Mouse (Mus musculus) forebrain, embryonic 10.5 days (tissue): Measurements from ENCODE around the gene Kat2a. TPM values are rescaled to one million over a fixed set of nuclear protein-coding genes. Genes with fewer than 3 reads are reported as not detected.
A peak's percentile ranks its signal among the peaks of the same experiment; 100 is the strongest.

Experiments
- DNase-seq: peaks from one replicate; pipeline ENCODE4 v3.0.0-alpha.2; 2017; ENCODE audit warnings: low spot score; ENCODE audit errors: extremely low spot score
- H3K27ac ChIP-seq: fragments of 300-500 bp; sonication (generic); 2 replicates; pipeline ENCODE4 v1.5.1; 2016; ENCODE audit warnings: mild to moderate bottlenecking
- H3K27me3 ChIP-seq: fragments of 300-500 bp; sonication (generic); 2 replicates; pipeline ENCODE4 v1.6.1; 2016; ENCODE audit warnings: mild to moderate bottlenecking; ENCODE audit not compliant: poor library complexity, severe bottlenecking
- H3K36me3 ChIP-seq: fragments of 300-500 bp; sonication (generic); replicated peaks from 2 replicates; pipeline ENCODE4 v1.6.1; 2016; ENCODE audit warnings: mild to moderate bottlenecking, moderate library complexity
- H3K4me1 ChIP-seq: fragments of 300-500 bp; sonication (generic); 2 replicates; pipeline ENCODE4 v1.6.1; 2016
- H3K4me3 ChIP-seq: fragments of 300-500 bp; sonication (generic); 2 replicates; pipeline ENCODE4 v1.5.1; 2016; ENCODE audit warnings: mild to moderate bottlenecking, moderate library complexity
- H3K9me3 ChIP-seq: fragments of 300-500 bp; sonication (generic); 2 replicates; pipeline ENCODE4 v1.6.1; 2016; ENCODE audit warnings: mild to moderate bottlenecking, moderate library complexity
- WGBS: fragments of 180-500 bp; shearing (Covaris S2); methylation state at CpG from one replicate; pipeline ENCODE4 v1.1.7; 2016; 5-methylcytosine and 5-hydroxymethylcytosine counted together
- polyA plus RNA-seq: library from polyadenylated mRNA; unstranded; fragments of >200 nt; fragmentation: Nextera tagmentation; extraction: Ambion mirVana; gene quantifications from 2 replicates; pipeline ENCODE4 v1.2.1, GENCODE M21; 2016

Gene Kat2a
- polyA plus RNA-seq, 1 experiment from 2014 or later = 76.3 TPM

GRCm38 (mm10) chr11:100747114-100747513 lies 34.8 kb upstream of the Kat2a start:
- Histone ChIP-seq H3K9me3 (no peaks in the 10 kb centered on the region), H3K27me3 (peaks cover 27% of the 10 kb centered on the region), H3K27ac (no peak overlapping the region), H3K36me3 (no peaks in the 10 kb centered on the region), H3K4me1 (peaks cover 6% of the 10 kb centered on the region), H3K4me3 (no peak overlapping the region)
- 85% methylated on average over 5 of the region's 5 CpGs for WGBS
- DNase-seq = no peak

- 93% methylated on average over 10 of the region's 10 CpGs for WGBS
- H3K27ac ChIP-seq = no peak overlapping the region
- peaks cover 5% of the 10 kb centered on the region for H3K4me1 ChIP-seq
- no peak overlapping the region for H3K4me3 ChIP-seq
- no peak for DNase-seq
- H3K27me3 ChIP-seq = peaks cover 25% of the 10 kb centered on the region
- no peaks in the 10 kb centered on the region for H3K9me3 ChIP-seq
- H3K36me3 ChIP-seq = no peaks in the 10 kb centered on the region
Measured at GRCm38 (mm10) chr11:100746546-100746945, 34.3 kb upstream of the Kat2a start.

GRCm38 (mm10) chr11:100745085-100745484 lies 32.8 kb upstream of the Kat2a start:
- Histone ChIP-seq H3K4me1 (peaks cover 5% of the 10 kb centered on the region), H3K4me3 (no peak overlapping the region), H3K27ac (no peak overlapping the region), H3K36me3 (no peaks in the 10 kb centered on the region), H3K27me3 (peaks cover 15% of the 10 kb centered on the region), H3K9me3 (no peaks in the 10 kb centered on the region)
- 15% methylated on average over 6 of the region's 6 CpGs for WGBS
- peak; percentile 51 for DNase-seq

- no peaks in the 10 kb centered on the region for H3K9me3 ChIP-seq
- no peak overlapping the region for H3K27ac ChIP-seq
- H3K27me3 ChIP-seq = no peaks in the 10 kb centered on the region; the same call in 1 of the 2 replicates
- H3K4me1 ChIP-seq = peaks cover 23% of the 10 kb centered on the region
- H3K4me3 ChIP-seq = no peak overlapping the region
- no peak for DNase-seq
- WGBS = 75% methylated on average over 6 of the region's 6 CpGs
- no peaks in the 10 kb centered on the region for H3K36me3 ChIP-seq
Measured at GRCm38 (mm10) chr11:100741348-100741747, 29.1 kb upstream of the Kat2a start.

- DNase-seq = no peak
- Histone ChIP-seq H3K9me3 (no peaks in the 10 kb centered on the region), H3K36me3 (peaks cover 11% of the 10 kb centered on the region), H3K4me1 (peaks cover 28% of the 10 kb centered on the region), H3K27ac (peak overlapping the region; percentile 91), H3K27me3 (no peaks in the 10 kb centered on the region), H3K4me3 (peak overlapping the region; percentile 78)
- 21% methylated on average over 5 of the region's 5 CpGs for WGBS
Measured at GRCm38 (mm10) chr11:100738749-100739148, 26.5 kb upstream of the Kat2a start.

GRCm38 (mm10) chr11:100738066-100738604 lies 25.9 kb upstream of the Kat2a start, which contains the start of gene Rab5c:
Rab5c (minus strand) TSS chr11:100738215.
- Histone ChIP-seq H3K4me3 (peak within 1 kb of the TSS; percentile 78), H3K27ac (peak within 1 kb of the TSS; percentile 91), H3K4me1 (peaks cover 28% of the 10 kb centered on the region), H3K36me3 (peaks cover 13% of the 10 kb centered on the region), H3K9me3 (no peaks in the 10 kb centered on the region), H3K27me3 (no peaks in the 10 kb centered on the region)
- DNase-seq = peak; percentile 99
- under 1% methylated on average over 39 of the region's 39 CpGs for WGBS

GRCm38 (mm10) chr11:100737105-100737733 lies 25.0 kb upstream of the Kat2a start:
- no peak for DNase-seq
- H3K4me3 ChIP-seq = peak overlapping the region; percentile 78
- peaks cover 28% of the 10 kb centered on the region for H3K4me1 ChIP-seq
- peak overlapping the region; percentile 91 for H3K27ac ChIP-seq
- WGBS = 2% methylated on average over 13 of the region's 13 CpGs
- no peaks in the 10 kb centered on the region for H3K9me3 ChIP-seq
- H3K36me3 ChIP-seq = peaks cover 22% of the 10 kb centered on the region
- no peaks in the 10 kb centered on the region for H3K27me3 ChIP-seq

GRCm38 (mm10) chr11:100736746-100737080 lies 24.4 kb upstream of the Kat2a start:
- WGBS = 85% methylated on average over 4 of the region's 4 CpGs

GRCm38 (mm10) chr11:100735954-100736745 lies 23.9 kb upstream of the Kat2a start:
- peaks cover 24% of the 10 kb centered on the region for H3K36me3 ChIP-seq
- peak overlapping the region; percentile 78 for H3K4me3 ChIP-seq
- peaks cover 28% of the 10 kb centered on the region for H3K4me1 ChIP-seq
- no peak for DNase-seq
- H3K27me3 ChIP-seq = no peaks in the 10 kb centered on the region
- 81% methylated on average over 14 of the region's 14 CpGs for WGBS
- no peak overlapping the region for H3K27ac ChIP-seq
- no peaks in the 10 kb centered on the region for H3K9me3 ChIP-seq

More at GRCm38 (mm10) chr11:100736746-100737080, 24.4 kb upstream of the Kat2a start:
- Histone ChIP-seq H3K36me3 (peaks cover 24% of the 10 kb centered on the region), H3K27me3 (no peaks in the 10 kb centered on the region), H3K4me3 (peak overlapping the region; percentile 78), H3K4me1 (peaks cover 28% of the 10 kb centered on the region), H3K9me3 (no peaks in the 10 kb centered on the region), H3K27ac (no peak overlapping the region)
- no peak for DNase-seq

GRCm38 (mm10) chr11:100735134-100735865 lies 23.0 kb upstream of the Kat2a start:
- WGBS = 92% methylated on average over 9 of the region's 9 CpGs
- Histone ChIP-seq H3K4me1 (peaks cover 28% of the 10 kb centered on the region), H3K4me3 (peak overlapping the region; percentile 78; the same call in 1 of the 2 replicates), H3K9me3 (no peaks in the 10 kb centered on the region), H3K27me3 (no peaks in the 10 kb centered on the region), H3K36me3 (peaks cover 29% of the 10 kb centered on the region), H3K27ac (no peak overlapping the region)
- no peak for DNase-seq

- H3K4me1 ChIP-seq = peaks cover 3% of the 10 kb centered on the region
- no peak for DNase-seq
- H3K27ac ChIP-seq = no peak overlapping the region
- WGBS = 89% methylated on average over 6 of the region's 6 CpGs
- no peaks in the 10 kb centered on the region for H3K27me3 ChIP-seq
- no peaks in the 10 kb centered on the region for H3K9me3 ChIP-seq
- H3K4me3 ChIP-seq = no peak overlapping the region
- peaks cover 58% of the 10 kb centered on the region for H3K36me3 ChIP-seq
Measured at GRCm38 (mm10) chr11:100730477-100731205, 18.4 kb upstream of the Kat2a start.

GRCm38 (mm10) chr11:100729976-100730375 lies 17.7 kb upstream of the Kat2a start:
- no peak for DNase-seq
- Histone ChIP-seq H3K4me1 (peaks cover 6% of the 10 kb centered on the region), H3K36me3 (peaks cover 54% of the 10 kb centered on the region), H3K27ac (no peak overlapping the region), H3K27me3 (no peaks in the 10 kb centered on the region), H3K4me3 (no peak overlapping the region), H3K9me3 (no peaks in the 10 kb centered on the region)
- WGBS = 92% methylated on average over 4 of the region's 4 CpGs
